Mouse (Mus musculus) liver, postnatal 0 days (tissue): ENCODE results near the gene Mdn1. TPM values are rescaled to one million over a fixed set of nuclear protein-coding genes. Genes with fewer than 3 reads are reported as not detected.

Source experiments
- ATAC-seq: fragments of 200-750 bp; cut with Nextera tagmentation; 2 replicates; pipeline ENCODE4 v1.8.0; 2017; ENCODE audit warnings: mild to moderate bottlenecking, moderate library complexity
- DNase-seq: peaks from one replicate; pipeline ENCODE4 v3.0.0-alpha.2; 2016
- H3K27ac ChIP-seq: fragments of 300-500 bp; sonication (generic); 2 replicates; pipeline ENCODE4 v1.5.1; 2014; ENCODE audit warnings: antibody characterized with exemption, moderate library complexity, mild to moderate bottlenecking, low read depth
- H3K27me3 ChIP-seq: fragments of 300-500 bp; sonication (generic); 2 replicates; pipeline ENCODE4 v1.6.1; 2014; ENCODE audit warnings: low read length, control low read depth, mixed read lengths; ENCODE audit not compliant: insufficient read depth
- H3K36me3 ChIP-seq: fragments of 300-500 bp; sonication (generic); replicated peaks from 2 replicates; pipeline ENCODE4 v1.6.1; 2014; ENCODE audit warnings: mild to moderate bottlenecking, control low read depth, low read length, moderate library complexity, mixed read lengths; ENCODE audit not compliant: insufficient read depth
- H3K4me1 ChIP-seq: fragments of 300-500 bp; sonication (generic); 2 replicates; pipeline ENCODE4 v1.6.1; 2014; ENCODE audit warnings: antibody characterized with exemption, mild to moderate bottlenecking, control low read depth; ENCODE audit not compliant: insufficient read depth
- H3K4me2 ChIP-seq: fragments of 300-500 bp; sonication (generic); 2 replicates; pipeline ENCODE4 v1.6.1; 2014; ENCODE audit warnings: low read depth, mild to moderate bottlenecking, low read length, moderate library complexity, mixed read lengths
- H3K4me3 ChIP-seq: fragments of 300-500 bp; sonication (generic); 2 replicates; pipeline ENCODE4 v1.5.1; 2014; ENCODE audit warnings: low read depth, low read length
- H3K9ac ChIP-seq: fragments of 300-500 bp; sonication (generic); replicated peaks from 2 replicates; pipeline ENCODE4 v1.6.1; 2014; ENCODE audit warnings: mild to moderate bottlenecking, moderate library complexity
- H3K9me3 ChIP-seq: fragments of 300-500 bp; sonication (generic); 2 replicates; pipeline ENCODE4 v1.6.1; 2016; ENCODE audit warnings: mild to moderate bottlenecking, control low read depth, low read length, mixed read lengths
- CTCF ChIP-seq: sonication (generic); IDR thresholded peaks from 2 replicates; pipeline ENCODE4 v1.5.1; 2016; ENCODE audit warnings: antibody characterized with exemption, low read depth
- EP300 ChIP-seq: IDR thresholded peaks from 2 replicates; pipeline ENCODE4 v1.6.1; 2016; ENCODE audit warnings: antibody characterized with exemption, low read depth, mild to moderate bottlenecking
- WGBS: fragments of 180-500 bp; shearing (Covaris S2); extraction: QIAGEN DNeasy Blood & Tissue Kit; methylation state at CpG from one replicate; pipeline ENCODE4 v1.1.7; 2014; ENCODE audit not compliant: insufficient replicate concordance; 5-methylcytosine and 5-hydroxymethylcytosine counted together
- polyA plus RNA-seq: library from polyadenylated mRNA; unstranded; fragments of >200 nt; fragmentation: Nextera tagmentation; extraction: Ambion mirVana; gene quantifications from 2 replicates; pipeline ENCODE4 v1.2.1, GENCODE M21; 2015

Mdn1 gene
- polyA plus RNA-seq, 1 experiment from 2014 or later: 3.8 TPM

- DNase-seq (no peak), ATAC-seq (no peak)
- H3K27me3 ChIP-seq: no peaks in the 10 kb centered on the region
- H3K36me3 ChIP-seq: peaks cover 21% of the 10 kb centered on the region
- no peak overlapping the region for H3K4me2 ChIP-seq
- no peaks in the 10 kb centered on the region for H3K9me3 ChIP-seq
- TF ChIP-seq EP300: no peak
- no peak overlapping the region for H3K27ac ChIP-seq
- 80% methylated on average over 6 of the region's 6 CpGs for WGBS
- H3K4me1 ChIP-seq: no peaks in the 10 kb centered on the region
- H3K9ac ChIP-seq: no peak overlapping the region
- H3K4me3 ChIP-seq: no peak overlapping the region
Measured at GRCm38 (mm10) chr4:32683061-32683582, 26.2 kb downstream of the Mdn1 start.

- DNase-seq: no peak
- TF ChIP-seq EP300: no peak
- no peak for TF ChIP-seq CTCF
- Histone ChIP-seq H3K27ac (no peak overlapping the region), H3K4me1 (no peaks in the 10 kb centered on the region), H3K4me3 (no peak overlapping the region), H3K4me2 (no peak overlapping the region), H3K36me3 (peaks cover 50% of the 10 kb centered on the region), H3K27me3 (no peaks in the 10 kb centered on the region), H3K9ac (no peak overlapping the region), H3K9me3 (no peaks in the 10 kb centered on the region)
- no peak for ATAC-seq
- 79% methylated on average over 1 of the region's 1 CpGs for WGBS
Measured at GRCm38 (mm10) chr4:32717733-32718132, 60.8 kb downstream of the Mdn1 start.

- no peak overlapping the region for H3K4me2 ChIP-seq
- H3K9me3 ChIP-seq: no peaks in the 10 kb centered on the region
- no peak overlapping the region for H3K9ac ChIP-seq
- 86% methylated on average over 6 of the region's 6 CpGs for WGBS
- no peak overlapping the region for H3K27ac ChIP-seq
- H3K4me1 ChIP-seq: no peaks in the 10 kb centered on the region
- ATAC-seq (no peak), DNase-seq (no peak)
- no peak for TF ChIP-seq EP300
- peak; percentile 32; the same call in 1 of the 2 replicates for TF ChIP-seq CTCF
- H3K27me3 ChIP-seq: no peaks in the 10 kb centered on the region
- no peak overlapping the region for H3K4me3 ChIP-seq
- H3K36me3 ChIP-seq: peaks cover 71% of the 10 kb centered on the region
Measured at GRCm38 (mm10) chr4:32745394-32745793, 88.5 kb downstream of the Mdn1 start.

GRCm38 (mm10) chr4:32748396-32748795, 91.5 kb downstream of the Mdn1 start:
- H3K9me3 ChIP-seq: no peaks in the 10 kb centered on the region
- TF ChIP-seq EP300 (no peak), CTCF (no peak)

DNA sequence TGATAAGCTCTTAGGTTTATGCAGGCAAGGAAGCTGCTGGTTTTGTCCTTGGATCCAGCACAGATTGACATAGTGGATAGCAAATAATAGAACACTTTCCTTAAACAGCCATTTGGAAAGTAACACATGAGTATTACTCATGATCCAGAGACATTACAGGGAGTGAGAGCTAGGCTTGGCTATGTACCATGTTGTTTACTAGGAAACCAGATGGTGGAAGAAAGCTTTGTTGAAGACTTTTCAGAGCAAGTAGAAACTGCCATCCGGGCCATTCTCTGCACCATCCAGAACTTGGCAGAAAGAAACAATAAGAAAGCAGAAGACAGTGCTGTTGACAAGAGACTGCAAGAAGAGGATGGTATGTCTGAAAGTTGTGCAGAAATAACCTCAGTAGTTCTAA, 93.8 kb downstream of the Mdn1 start:
- WGBS: 83% methylated on average over 1 of the region's 1 CpGs
- H3K9me3 ChIP-seq: no peaks in the 10 kb centered on the region
- no peak overlapping the region for H3K9ac ChIP-seq
- H3K27ac ChIP-seq: no peak overlapping the region
- H3K36me3 ChIP-seq: peaks cover 49% of the 10 kb centered on the region
- no peak overlapping the region for H3K4me3 ChIP-seq
- DNase-seq (no peak), ATAC-seq (no peak)
- TF ChIP-seq CTCF (no peak), EP300 (no peak)
- no peaks in the 10 kb centered on the region for H3K4me1 ChIP-seq
- no peaks in the 10 kb centered on the region for H3K27me3 ChIP-seq
- H3K4me2 ChIP-seq: no peak overlapping the region

More at GRCm38 (mm10) chr4:32748396-32748795, 91.5 kb downstream of the Mdn1 start:
- ATAC-seq (no peak), DNase-seq (no peak)
- WGBS: 85% methylated on average over 7 of the region's 7 CpGs
- Histone ChIP-seq H3K4me1 (no peaks in the 10 kb centered on the region), H3K27ac (no peak overlapping the region), H3K27me3 (no peaks in the 10 kb centered on the region), H3K4me2 (no peak overlapping the region), H3K36me3 (peaks cover 54% of the 10 kb centered on the region), H3K9ac (no peak overlapping the region), H3K4me3 (no peak overlapping the region)

DNA sequence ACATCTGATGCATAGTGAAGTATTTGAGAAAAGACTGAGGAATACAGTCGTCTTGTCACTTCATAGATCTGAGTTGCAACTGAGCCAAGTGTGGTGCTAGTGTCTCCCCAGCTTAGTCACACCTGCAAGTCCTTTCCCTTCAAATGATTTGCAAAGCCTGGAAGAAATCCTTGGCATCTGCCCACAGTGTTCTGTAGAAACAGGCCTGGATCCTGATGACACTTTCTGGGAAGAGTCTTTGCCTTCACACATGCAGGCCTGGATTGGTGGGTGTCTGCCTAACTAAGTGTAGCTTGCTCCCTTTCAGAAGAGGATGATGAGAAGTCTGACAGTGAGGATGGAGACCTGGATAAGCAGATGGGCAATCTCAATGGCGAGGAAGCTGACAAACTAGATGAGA, 100.5 kb downstream of the Mdn1 start:
- 87% methylated on average over 2 of the region's 2 CpGs for WGBS
- H3K4me3 ChIP-seq: no peak overlapping the region
- H3K9me3 ChIP-seq: no peaks in the 10 kb centered on the region
- H3K36me3 ChIP-seq: peaks cover 50% of the 10 kb centered on the region
- no peak overlapping the region for H3K27ac ChIP-seq
- H3K27me3 ChIP-seq: no peaks in the 10 kb centered on the region
- TF ChIP-seq CTCF (no peak), EP300 (no peak)
- H3K9ac ChIP-seq: no peak overlapping the region
- H3K4me1 ChIP-seq: no peaks in the 10 kb centered on the region
- H3K4me2 ChIP-seq: no peak overlapping the region
- no peak for ATAC-seq
- no peak for DNase-seq

DNA sequence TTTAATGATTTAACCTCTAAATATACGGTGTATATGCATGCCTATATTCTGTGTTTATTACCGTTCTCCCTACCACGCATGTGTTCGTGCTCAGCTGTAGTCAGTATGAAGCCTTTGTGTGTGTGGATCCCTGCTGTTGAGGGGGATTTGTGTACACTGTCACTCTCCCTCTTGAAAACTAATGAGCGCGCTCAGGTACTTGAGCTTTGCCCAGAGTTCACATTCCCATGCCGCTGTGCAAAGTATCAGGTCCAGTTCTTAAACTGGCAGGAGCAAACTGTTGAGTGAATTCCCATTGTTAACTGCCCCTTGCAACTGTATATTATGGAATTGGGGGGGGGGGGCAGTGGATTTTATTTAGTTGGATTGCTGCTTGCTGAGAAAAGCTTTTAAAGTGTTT, 110.6 kb downstream of the Mdn1 start:
- ATAC-seq (no peak), DNase-seq (no peak)
- Histone ChIP-seq H3K4me1 (no peaks in the 10 kb centered on the region; the same call in 1 of the 2 replicates), H3K4me2 (no peak overlapping the region), H3K27me3 (no peaks in the 10 kb centered on the region), H3K36me3 (peaks cover 31% of the 10 kb centered on the region), H3K4me3 (no peak overlapping the region), H3K27ac (no peak overlapping the region), H3K9me3 (no peaks in the 10 kb centered on the region), H3K9ac (no peak overlapping the region)
- no peak for TF ChIP-seq CTCF
- TF ChIP-seq EP300: no peak
- 86% methylated on average over 7 of the region's 7 CpGs for WGBS
